Mouse (Mus musculus) erythroblast, embryonic 14.5 days (primary cell): Measurements from ENCODE around the gene Rbm11. TPM values are rescaled to one million over a fixed set of nuclear protein-coding genes. Genes with fewer than 3 reads are reported as not detected.

Experiments used
- H3K27me3 ChIP-seq: 2 replicates; pipeline ENCODE4 v1.6.1; 2012; ENCODE audit warnings: inconsistent platforms; ENCODE audit not compliant: control insufficient read depth
- H3K36me3 ChIP-seq: 2 replicates; pipeline ENCODE4 v1.6.1; 2012; ENCODE audit warnings: mild to moderate bottlenecking, inconsistent platforms; ENCODE audit not compliant: control insufficient read depth
- H3K4me1 ChIP-seq: 2 replicates; pipeline ENCODE4 v1.6.1; 2012; ENCODE audit warnings: inconsistent platforms; ENCODE audit not compliant: control insufficient read depth
- H3K4me3 ChIP-seq: replicated peaks from 2 replicates; pipeline ENCODE3; 2012; ENCODE audit warnings: moderate library complexity, mild to moderate bottlenecking, inconsistent platforms
- H3K9me3 ChIP-seq: 2 replicates; pipeline ENCODE4 v1.6.1; 2012; ENCODE audit warnings: low read length, inconsistent platforms, mixed read lengths; ENCODE audit not compliant: control insufficient read depth
- GATA1 ChIP-seq: IDR thresholded peaks from 2 replicates; pipeline ENCODE4 v1.6.1; 2012; ENCODE audit warnings: low read length, inconsistent platforms, mixed read lengths
- TAL1 ChIP-seq: IDR thresholded peaks from 3 replicates; pipeline ENCODE4 v1.6.1; 2012; ENCODE audit warnings: low read length, inconsistent platforms, mixed read lengths
- polyA plus RNA-seq: library from polyadenylated mRNA; stranded (reverse); fragments of >175 nt; gene quantifications from 2 replicates; pipeline ENCODE4 v1.2.3, GENCODE M21; 2012

The Rbm11 gene
- polyA plus RNA-seq: not detected in 2 replicates

DNA sequence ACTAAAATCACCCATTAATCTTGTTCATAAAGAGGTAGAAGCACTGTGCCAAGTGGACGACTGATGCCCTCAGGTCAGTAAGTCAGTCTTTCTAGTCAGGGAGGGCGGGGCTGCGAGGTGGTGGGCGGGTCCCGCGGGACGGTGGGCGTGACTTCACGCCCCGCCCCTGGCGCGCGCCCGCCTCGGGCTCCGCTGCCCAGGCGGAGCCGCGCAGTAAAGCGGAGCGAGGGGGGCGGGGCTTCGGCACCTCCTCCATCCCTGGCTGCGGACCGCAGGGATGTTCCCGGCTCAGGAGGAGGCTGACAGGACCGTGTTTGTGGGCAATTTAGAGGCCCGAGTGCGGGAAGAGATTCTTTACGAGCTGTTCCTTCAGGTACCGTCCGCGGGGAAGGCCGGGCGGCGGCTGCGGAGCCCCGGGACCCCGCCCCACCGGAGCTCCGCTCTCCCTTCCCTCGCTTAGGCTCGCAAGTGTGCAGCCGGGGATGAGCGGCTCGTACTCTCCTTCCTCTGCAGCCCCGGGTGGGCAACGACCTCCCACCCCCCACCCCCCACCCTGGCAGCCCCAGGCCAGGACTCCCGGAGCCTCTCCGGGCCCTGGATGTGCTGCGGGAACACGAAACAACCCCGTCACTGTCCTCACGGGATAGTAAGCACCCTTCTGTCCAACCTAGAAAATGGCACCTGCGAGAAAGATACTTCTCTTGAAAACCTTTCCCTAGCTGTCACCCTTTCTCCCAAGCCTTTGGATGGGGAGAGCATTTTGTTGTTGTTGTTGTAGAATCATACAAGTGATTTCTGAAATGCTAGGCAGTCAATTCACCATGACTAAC is at the start of gene Rbm11:
Gene Rbm11, plus strand, starts transcription at position 174 of the 830 bp plus-strand sequence.
- no peaks in the 10 kb centered on the region for H3K9me3 ChIP-seq
- no peaks in the 10 kb centered on the region for H3K36me3 ChIP-seq
- H3K4me3 ChIP-seq: peak within 1 kb of the TSS; percentile 68
- TF ChIP-seq GATA1: no peak
- TF ChIP-seq TAL1: no peak
- H3K27me3 ChIP-seq: peaks cover 3% of the 10 kb centered on the region; the same call in 1 of the 2 replicates
- peaks cover 12% of the 10 kb centered on the region for H3K4me1 ChIP-seq

DNA sequence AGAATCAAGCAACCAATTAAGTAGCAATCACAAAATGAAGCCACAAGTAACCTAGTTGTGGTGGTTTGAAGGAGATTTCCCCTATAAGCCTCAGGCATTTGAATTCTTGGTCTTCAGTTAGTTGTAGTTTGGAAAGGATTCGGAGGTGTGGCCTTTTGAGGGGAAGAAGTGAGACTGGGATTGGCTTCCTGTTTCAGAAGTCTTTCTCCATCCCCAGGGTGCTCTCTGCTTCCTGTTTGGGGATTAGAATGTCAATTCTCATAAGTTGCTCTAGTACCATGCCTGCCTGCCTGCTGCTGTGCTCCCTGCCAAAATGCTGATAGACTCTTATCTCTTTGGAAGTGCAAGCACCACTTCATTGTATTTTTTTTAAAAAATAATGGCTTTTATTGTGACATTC is 47.3 kb upstream of the Rbm11 start:
- Histone ChIP-seq H3K36me3 (no peaks in the 10 kb centered on the region), H3K4me1 (no peaks in the 10 kb centered on the region), H3K27me3 (no peaks in the 10 kb centered on the region), H3K4me3 (no peak overlapping the region), H3K9me3 (no peaks in the 10 kb centered on the region)
- TF ChIP-seq TAL1: no peak
- no peak for TF ChIP-seq GATA1

DNA sequence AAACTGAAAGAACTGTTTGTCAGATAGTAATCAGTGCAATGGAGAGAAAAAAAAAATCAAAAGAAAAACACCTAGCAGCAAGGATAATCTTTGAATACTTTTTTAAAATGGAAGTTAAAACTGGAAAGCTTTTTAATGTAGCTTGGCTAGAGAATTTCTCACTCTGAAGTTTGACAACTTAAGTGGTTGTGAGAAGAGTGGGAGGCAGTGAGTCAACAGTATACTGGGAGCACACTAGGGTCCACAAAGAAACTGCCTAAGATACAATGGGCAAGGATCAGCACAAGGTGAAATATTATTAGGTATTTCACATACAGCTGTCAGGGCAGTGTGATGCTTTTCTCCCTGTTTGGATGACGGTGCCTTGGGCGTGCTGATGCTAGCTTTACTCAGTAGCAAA is 29.7 kb upstream of the Rbm11 start:
- Histone ChIP-seq H3K4me3 (no peak overlapping the region), H3K27me3 (no peaks in the 10 kb centered on the region), H3K36me3 (no peaks in the 10 kb centered on the region), H3K4me1 (no peaks in the 10 kb centered on the region), H3K9me3 (no peaks in the 10 kb centered on the region)
- no peak for TF ChIP-seq GATA1
- no peak for TF ChIP-seq TAL1

DNA sequence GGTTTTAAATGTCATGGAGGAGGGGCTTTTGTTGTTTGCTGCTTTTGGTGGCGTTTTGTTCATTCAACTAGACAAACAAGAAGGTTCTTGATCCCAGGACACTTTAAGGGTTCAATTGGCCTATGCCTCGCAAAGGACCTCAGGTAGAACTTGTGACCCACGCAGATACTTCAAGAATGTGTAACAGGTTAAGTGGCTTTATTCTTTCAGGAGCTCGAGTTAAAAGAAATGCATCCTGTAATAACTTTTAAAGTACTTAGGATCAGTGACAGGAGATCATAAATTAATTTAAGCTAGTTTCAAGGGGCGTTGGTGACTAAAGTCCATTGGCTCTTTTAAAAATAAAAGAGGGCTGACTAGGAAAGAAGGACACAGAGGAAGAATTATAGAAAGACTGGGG is 10.4 kb upstream of the Rbm11 start:
- Histone ChIP-seq H3K36me3 (no peaks in the 10 kb centered on the region), H3K27me3 (no peaks in the 10 kb centered on the region), H3K4me1 (no peaks in the 10 kb centered on the region), H3K9me3 (no peaks in the 10 kb centered on the region), H3K4me3 (no peak overlapping the region)
- TF ChIP-seq GATA1: no peak
- TF ChIP-seq TAL1: no peak

DNA sequence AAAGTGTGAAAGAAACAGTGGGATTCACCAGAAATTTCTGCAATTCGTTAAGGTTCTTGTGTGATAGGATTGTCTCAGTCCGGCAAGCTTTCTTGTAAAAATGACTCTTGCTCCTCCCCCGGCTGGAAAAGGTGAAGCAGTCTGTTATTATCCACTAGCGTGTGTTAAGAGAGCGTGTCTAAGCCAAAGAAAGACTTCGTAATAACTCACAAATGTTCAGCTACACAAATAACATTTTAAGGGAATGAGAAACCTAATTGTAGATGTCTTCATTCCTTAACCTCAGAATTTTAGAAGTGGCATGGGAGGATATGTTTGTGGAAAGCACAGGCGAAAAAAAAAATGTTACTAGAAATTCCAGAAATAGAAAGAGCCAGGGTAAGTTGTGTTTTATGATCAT is 6.7 kb upstream of the Rbm11 start, which contains the start of gene Lipi:
Gene Lipi, minus strand, starts transcription at position 101 of the 400 bp plus-strand sequence.
- no peaks in the 10 kb centered on the region for H3K36me3 ChIP-seq
- no peak within 1 kb of the TSS for H3K4me3 ChIP-seq
- TF ChIP-seq TAL1 (no peak), GATA1 (no peak)
- H3K27me3 ChIP-seq: no peaks in the 10 kb centered on the region
- no peaks in the 10 kb centered on the region for H3K4me1 ChIP-seq
- H3K9me3 ChIP-seq: no peaks in the 10 kb centered on the region

DNA sequence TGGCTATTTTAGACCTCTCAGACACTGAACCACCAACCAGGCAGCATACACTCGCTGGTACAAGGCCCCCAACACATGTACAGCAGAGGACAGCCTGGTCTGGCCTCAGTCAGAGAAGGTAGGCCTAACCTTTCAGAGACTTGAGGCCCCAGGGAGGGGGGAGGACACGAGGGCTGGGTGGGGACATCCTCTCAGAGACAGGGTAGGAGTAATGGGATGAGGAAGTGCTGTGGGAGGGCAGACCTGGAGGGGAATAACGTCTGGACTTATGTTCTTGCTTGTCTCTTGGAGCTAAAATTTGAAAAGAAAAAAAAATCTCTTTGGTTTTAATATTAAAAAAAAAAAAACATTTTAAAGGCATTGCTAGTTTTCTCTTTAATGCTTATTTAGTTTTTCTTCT is 6.2 kb upstream of the Rbm11 start:
- Histone ChIP-seq H3K9me3 (no peaks in the 10 kb centered on the region), H3K27me3 (no peaks in the 10 kb centered on the region), H3K4me3 (no peak overlapping the region), H3K4me1 (no peaks in the 10 kb centered on the region), H3K36me3 (no peaks in the 10 kb centered on the region)
- TF ChIP-seq GATA1 (no peak), TAL1 (no peak)

DNA sequence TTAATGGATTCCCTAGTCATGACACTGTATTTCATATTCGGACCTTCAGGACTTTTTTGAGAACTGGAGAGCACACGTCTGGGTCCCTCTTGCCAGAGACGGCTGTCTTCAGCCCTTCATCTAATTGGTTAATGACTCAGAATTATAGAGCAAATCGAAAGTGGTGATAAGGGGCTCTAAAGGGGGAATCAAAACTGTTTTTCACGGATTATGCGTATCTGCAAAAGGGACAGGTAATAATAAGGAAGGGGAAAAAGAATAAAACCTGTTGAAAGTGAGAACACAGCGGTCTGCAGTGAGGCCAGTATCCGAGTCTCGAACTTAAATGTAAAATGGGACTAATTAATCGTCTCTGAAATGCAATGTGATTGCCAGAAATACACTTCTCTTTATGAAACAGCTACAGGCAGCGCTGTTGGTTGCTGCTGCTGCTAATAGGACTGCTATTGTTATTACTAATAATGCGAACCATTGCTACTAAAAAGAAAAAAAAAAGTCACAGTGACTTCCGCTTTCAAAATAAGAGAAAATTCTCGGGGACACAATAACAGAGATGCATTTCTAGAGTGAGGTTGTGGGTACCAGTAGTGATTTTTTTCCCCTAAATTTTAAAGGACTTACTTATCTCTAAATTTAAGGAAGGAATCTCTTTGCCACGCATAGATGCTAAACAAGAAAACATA is 998 bp downstream of the Rbm11 start:
- H3K9me3 ChIP-seq: no peaks in the 10 kb centered on the region
- peaks cover 12% of the 10 kb centered on the region for H3K4me1 ChIP-seq
- peak overlapping the region; percentile 68 for H3K4me3 ChIP-seq
- peaks cover 3% of the 10 kb centered on the region; the same call in 1 of the 2 replicates for H3K27me3 ChIP-seq
- H3K36me3 ChIP-seq: no peaks in the 10 kb centered on the region
- TF ChIP-seq TAL1 (no peak), GATA1 (no peak)

DNA sequence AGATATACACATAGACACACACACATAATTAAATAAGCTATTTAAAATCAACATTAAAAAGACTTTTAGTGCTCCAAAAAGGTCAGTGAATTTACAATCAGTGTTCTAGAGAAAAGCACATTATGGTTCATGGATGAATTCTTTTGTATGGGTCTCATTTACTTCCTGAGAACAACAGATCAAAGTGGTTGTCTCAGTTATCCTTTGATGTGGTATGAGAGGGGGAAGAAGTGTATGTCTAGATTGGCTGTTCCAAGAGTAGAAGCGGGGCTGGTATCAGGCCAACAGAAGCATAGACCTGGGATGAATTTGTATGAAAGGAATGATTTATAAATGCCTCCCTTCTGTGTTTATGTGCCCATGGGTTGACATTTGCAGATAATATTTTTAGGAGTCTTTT is 13.8 kb downstream of the Rbm11 start:
- Histone ChIP-seq H3K9me3 (no peaks in the 10 kb centered on the region), H3K36me3 (no peaks in the 10 kb centered on the region), H3K27me3 (no peaks in the 10 kb centered on the region), H3K4me1 (no peaks in the 10 kb centered on the region), H3K4me3 (no peak overlapping the region)
- TF ChIP-seq TAL1: no peak
- no peak for TF ChIP-seq GATA1

DNA sequence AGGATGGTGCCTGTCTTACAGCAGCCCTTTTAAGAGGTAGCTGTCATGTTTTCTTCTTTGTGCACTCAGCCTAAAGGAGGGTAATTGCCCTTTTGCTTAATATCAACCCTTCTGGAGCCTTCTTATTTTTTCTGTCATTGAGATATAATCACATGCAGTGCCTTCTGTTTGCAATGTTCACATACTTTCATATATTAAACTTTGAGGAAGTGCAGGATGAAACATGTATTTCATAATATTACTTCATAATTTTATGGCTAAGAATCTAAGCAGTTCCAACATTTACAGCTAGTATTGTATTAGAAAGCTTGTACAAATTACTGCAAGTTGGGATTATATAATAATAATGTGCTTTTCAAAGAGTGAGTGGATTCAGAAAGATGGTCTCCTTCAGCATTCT is 19.9 kb downstream of the Rbm11 start:
- Histone ChIP-seq H3K4me3 (no peak overlapping the region), H3K4me1 (no peaks in the 10 kb centered on the region), H3K9me3 (no peaks in the 10 kb centered on the region), H3K27me3 (no peaks in the 10 kb centered on the region), H3K36me3 (no peaks in the 10 kb centered on the region)
- TF ChIP-seq TAL1 (no peak), GATA1 (no peak)
